Mouse (Mus musculus): ENCODE results near the gene Snrnp200.
"Not testable (repeated sequence)": the region's sequence is repeated elsewhere in the genome, so short reads cannot be mapped to it uniquely, and the experiment has no call there.

The Snrnp200 gene

DNA sequence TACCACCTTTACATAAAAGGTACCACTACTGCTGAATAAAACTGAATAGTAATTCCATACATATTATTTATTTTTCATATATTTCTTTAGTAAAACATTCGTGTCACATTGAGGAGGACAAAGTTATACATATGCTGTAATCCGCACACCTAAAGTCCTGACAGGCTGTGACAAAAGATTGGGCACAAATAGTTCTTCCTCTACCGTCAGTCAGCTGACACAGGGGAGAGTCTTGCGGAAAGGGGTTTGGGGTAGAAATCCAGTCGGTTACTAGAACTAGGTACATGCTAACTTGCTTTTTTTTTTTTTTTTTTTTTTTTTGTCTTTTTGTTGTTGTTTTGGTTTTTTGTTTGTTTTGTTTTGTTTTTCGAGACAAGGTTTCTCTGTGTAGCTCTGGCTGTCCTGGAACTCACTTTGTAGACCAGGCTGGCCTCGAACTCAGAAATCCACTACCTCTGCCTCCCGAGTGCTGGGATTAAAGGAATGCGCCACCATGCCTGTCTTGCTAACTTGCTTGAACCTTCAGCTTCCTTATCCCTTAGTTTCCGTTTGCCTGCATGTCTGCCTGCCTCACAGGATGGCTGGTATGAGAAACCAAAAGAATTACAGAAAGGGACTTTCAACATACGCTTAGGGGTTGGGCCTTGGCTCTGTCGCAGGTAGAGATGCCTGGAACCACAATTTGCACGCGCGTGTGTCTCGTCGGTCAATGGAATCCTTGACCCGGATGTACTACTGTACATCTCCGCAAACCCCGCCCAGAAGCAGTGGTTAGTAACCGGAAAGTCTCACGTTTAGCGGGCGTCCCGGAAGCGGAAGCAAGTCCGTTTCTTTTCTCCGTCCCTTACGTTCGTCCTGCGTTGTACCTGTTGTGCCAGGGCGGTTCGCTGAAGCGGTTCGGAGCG, at the start of gene Snrnp200, which contains the start of gene 1810024B03Rik:
Gene Snrnp200 (plus strand): TSS at position 840 of the 905 bp plus-strand sequence.
Gene 1810024B03Rik (minus strand): TSS at position 734 of the 905 bp plus-strand sequence.
- peak; percentile 99 for DNase-seq (ENCODE audit: low read depth, low spot score)

DNA sequence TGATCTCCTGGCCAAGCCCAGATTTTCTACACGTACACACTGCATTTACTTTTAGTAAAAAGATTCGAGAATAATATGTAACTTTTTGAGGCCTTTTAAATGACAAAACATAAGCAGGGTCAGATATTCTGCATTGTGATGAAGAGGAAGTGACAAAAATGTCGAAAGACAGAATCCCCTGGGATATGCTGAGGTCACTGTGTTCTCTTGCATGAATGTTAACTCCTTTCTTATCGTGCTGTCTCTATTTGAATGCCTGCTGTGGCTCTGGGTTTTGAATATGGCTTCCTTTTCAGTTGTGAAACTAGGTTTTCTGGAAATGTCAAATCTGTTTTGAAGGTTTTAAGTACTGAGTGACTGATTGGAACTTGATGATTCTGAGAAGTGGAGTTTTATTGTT, 42.5 kb upstream of the Snrnp200 start:
- no peak for DNase-seq (ENCODE audit: low read depth, low spot score)

DNA sequence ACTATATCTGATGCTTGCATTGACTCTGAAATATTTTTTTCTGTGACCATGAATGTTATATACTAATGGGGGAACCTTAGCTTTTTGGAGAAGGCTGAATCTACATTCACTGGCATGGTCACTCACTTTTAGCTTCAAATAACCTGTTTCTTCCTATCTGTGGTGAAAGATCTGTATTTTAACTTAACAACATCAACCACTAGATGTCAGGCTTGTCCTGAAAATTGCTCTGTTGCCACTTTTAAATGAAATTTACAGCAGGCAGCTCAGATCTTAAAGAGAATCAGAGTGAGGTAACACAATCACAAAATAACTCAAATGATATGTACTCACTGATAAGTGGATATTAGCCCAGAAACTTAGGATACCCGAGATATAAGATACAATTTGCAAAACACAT, 41.9 kb upstream of the Snrnp200 start:
- peak; percentile 56 for DNase-seq (ENCODE audit: low read depth, low spot score)

DNA sequence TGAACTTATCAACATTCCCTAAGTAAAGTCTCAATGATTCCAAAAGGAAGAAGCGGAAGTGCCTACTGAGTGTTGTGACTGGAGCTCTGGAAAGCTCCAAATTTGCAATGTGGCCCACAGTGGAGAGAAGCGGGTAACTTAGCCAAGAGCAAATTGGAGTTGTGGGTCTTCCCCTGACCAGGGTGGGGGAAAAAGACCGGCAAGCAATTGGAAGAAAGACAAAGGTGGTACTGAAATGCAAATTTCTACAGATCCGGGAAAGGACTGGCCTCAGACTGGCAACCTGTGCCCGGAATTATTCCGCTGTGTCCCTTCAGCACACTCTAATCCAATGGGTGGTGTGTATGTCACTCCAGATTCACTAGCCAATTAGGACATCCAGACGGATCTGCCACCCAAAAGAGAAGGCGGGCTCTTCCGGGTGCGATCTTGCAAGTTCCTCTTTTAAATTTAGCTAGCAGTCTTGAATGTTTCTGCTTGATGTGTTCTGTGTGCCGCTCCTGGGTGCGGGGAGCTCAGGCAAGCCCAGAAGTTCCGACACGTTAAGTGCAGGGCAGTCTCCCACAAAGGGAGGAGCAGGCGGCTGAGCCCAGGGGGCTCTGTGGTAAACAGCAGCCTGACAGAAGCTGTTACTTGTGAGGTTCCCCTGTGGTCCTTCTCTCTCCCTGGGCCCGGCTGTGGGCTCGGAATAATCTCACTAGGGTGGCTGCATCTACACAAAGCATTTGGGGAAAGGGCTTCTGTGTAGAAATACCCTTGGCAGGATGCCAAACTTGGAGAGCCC, 25.4 kb upstream of the Snrnp200 start:
- DNase-seq (ENCODE audit: low read depth, low spot score): peak; percentile 95

DNA sequence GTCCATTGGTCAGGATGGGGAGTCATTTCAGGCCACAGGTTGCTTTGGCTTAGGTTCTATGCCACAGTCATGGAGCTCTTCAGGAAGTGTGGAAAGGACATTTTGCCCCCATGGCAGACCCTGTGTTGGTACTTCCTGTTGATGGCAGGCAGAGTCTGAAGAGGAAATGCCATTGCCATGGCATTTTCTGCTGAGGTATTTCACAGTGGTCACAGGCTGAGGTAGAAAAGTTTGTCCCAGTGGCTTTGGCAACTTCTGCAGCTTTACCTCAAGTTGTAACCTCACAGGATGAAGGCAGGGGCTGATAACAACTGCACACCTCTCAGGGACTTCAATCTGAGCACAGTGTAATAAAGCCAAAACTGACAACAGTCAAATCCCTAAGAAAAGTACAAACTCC, 18.6 kb upstream of the Snrnp200 start:
- DNase-seq (ENCODE audit: low read depth, low spot score): no peak

DNA sequence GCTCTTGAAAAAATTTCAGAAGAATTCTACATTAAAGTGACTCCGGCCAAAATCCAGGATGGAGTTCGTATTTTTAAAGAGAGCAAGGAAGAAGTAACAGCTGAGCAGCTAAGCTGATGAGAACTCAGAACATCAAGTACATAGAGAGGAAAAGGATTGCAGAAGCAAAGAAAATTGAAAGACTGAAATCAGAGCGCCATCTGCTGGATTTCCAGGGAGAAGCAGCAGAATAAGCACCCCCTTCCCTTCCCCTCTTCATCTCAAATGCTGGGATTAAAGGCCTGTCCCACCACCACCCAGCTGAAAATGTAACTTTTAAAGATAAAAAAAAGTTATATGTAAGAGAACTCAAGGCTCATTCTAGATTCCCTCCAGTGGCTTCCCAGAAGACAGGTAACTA, 3.3 kb upstream of the Snrnp200 start:
- peak; percentile 72 for DNase-seq (ENCODE audit: low read depth, low spot score)

DNA sequence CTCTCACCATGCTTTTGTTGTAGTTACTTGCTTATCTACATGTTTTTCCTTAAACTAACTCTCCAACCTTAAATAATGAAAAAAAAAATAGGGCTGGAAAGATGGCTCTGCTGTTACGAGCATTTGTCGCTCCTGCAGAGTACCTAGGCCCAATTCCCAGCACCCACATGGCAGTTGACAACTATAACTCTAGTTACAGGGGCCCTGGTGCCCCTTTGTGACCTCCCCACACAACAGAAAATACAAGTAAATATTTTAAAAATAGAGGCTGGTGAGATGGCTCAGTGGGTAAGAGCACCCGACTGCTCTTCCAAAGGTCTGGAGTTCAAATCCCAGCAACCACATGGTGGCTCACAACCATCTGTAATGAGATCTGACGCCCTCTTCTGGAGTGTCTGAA, 2.2 kb upstream of the Snrnp200 start:
- not testable (repeated sequence) for DNase-seq (ENCODE audit: low read depth, low spot score)

DNA sequence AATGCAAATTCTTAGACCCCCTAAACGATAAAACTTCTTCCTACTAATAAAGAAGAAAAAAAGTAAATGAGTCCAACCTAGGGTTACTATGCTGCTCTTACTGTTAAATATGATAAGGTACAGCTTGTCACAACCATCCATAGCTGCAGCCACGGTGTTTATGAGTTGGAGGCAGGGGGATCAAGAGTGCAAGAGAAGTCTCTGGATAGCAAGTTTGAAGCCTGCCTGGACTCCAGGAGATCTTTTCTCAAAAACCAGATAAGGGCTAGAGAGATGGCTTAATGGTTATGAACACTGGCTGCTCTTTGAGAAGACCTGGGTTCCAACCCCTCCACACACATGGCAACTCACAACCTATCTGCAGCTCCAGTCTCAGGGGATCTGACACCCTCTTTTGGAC, 1.3 kb upstream of the Snrnp200 start:
- DNase-seq (ENCODE audit: low read depth, low spot score): no peak

DNA sequence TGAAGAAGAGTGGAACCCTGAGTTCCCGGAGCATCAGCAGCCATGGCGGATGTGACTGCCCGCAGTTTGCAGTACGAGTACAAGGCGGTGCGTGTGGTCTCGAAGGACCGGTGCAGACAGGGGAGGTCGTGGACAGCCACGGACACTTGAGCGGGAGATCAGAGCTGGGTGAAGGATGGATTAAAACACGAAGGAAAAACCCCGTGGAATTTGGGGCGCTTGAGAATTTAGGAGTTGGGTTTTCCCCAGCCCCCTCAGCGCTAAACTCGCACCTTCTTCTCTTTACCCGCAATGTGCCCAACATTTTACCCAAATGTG, 225 bp downstream of the Snrnp200 start:
- DNase-seq (ENCODE audit: low read depth, low spot score): no peak

DNA sequence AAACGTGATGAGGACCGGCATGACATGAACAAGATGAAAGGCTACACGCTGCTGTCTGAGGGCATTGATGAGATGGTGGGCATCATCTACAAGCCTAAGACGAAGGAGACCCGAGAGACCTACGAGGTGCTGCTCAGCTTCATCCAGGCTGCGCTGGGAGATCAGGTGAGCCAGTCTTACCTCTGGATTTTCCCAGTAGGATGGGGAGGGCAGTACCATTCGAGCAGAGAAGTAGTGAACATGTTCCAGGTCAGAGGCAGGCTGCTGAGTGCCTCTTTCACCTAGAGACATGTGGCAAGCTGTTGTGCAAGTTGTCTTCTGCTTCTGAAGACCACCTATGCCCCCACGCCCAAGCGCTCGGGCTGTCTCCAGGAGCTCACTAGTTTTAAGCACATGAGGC, 2.5 kb downstream of the Snrnp200 start:
- DNase-seq (ENCODE audit: low read depth, low spot score): no peak

DNA sequence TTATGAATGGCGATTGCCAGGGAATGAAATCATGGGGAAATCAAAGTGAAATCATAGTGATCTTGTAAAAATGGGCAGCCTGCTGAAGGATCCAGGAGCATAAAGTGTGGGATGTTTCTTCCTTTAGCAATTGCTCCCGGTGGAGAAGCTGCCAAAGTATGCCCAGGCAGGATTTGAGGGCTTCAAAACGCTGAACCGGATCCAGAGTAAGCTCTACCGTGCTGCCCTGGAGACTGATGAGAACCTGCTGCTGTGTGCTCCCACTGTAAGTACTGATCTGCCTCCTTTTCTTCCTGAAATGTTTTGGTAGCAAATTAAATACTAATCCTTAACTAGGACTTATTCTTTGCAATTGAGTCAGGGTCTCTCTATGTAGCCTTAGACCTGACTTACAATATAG, 9.6 kb downstream of the Snrnp200 start:
- DNase-seq (ENCODE audit: low read depth, low spot score): no peak

DNA sequence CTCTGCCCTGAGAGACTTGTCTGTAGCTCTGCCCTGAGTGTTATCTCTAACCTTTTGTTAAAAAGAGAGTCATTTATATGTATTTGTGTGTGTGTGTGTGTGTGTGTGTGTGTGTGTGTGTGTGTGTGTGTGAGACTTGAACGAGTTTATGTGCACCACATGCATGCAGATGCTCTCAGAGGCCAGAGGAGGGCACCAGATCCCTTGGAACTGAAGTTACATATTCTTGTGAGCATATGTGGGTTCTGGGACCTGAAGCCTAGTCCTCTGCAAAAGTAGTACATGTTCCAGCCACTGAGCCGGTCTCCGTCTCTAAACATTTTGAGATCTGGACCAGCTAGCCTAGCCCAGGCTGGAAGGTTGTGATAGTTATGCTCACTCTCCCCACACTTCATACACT, 17.1 kb downstream of the Snrnp200 start:
- DNase-seq (ENCODE audit: low read depth, low spot score): peak; percentile 63

DNA sequence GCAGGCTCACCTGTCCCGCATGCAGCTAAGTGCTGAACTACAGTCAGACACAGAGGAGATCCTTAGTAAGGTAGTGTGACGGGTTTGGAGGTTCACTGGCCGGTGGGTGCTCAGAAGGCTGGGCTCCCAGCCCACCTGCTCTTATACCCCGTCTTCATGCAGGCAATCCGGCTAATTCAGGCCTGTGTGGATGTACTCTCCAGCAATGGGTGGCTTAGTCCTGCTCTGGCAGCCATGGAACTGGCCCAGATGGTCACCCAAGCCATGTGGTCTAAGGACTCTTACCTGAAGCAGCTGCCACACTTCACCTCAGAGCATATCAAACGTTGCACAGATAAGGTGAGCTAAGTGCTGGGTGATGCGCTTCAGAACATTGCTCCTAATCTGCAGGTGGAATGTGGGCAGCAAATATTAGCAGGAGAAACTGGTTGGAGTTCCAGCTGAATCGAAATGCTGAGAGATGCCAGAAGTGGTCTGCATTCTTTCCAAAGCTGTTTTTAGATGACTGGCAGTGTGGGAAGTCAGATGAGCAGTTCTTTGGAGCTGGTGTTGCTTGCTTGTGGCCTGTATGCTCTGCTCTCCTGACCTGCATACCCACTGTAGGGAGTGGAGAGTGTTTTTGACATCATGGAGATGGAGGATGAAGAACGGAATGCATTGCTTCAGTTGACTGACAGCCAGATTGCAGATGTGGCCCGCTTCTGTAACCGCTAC, 29.9 kb downstream of the Snrnp200 start:
- DNase-seq (ENCODE audit: low read depth, low spot score): no peak

DNA sequence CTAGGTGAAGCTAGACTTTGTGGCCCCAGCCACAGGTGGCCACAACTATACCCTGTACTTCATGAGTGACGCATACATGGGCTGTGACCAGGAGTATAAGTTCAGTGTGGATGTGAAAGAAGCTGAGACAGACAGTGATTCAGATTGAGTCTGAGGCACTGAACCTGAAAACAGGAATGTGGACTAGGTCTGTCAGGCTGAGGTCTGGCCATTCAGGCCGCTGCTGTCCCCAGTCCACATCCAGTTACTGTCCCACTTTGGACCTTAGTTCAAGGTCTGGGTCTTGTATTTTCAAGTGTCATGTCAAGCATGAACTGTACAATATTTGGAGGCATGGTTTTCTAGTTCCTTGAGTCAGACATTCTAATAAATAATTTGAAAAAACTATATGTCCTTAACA, 31.9 kb downstream of the Snrnp200 start:
- no peak for DNase-seq (ENCODE audit: low read depth, low spot score)

DNA sequence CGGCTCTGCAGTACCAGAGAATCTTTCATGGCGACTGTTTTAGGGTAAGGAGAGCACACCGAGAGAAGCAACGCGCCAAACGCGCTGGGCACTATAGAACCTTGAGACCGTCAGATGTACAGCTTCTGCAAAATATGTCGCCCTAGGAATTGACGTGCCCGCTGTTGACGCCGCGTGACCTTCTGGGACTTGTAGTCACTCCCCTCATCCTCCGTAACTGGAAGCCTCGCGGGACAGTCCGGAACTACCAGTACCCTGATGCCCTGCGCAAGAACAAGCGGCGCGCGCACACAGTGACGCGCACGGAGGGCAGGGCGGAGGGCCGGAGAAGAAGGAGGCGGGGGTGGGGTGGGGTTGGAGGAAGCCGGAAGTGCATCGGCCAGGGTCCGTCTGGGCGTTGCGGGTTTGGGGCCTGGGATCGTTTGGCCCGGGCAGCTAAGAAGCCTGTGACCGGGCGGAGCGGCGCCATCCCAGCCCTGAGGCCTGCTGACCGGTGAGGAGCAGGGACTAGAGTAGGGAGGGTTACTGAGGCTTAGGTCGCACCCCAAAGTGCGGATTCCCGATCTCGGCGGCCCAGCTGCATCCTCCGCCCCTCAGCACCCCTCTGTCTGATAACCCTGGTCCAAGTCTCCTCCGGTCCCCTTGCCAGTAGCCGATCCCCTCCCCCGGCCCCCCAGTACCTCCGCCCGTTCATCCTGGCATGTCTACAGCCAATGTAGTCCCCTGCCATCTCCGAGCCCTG, 39.6 kb downstream of the Snrnp200 start, which contains the start of the genes Ciao1 and Tmem127:
Gene Ciao1 (minus strand): TSS at position 225 of the 742 bp plus-strand sequence.
Gene Tmem127 (plus strand): TSS at position 317 of the 742 bp plus-strand sequence.
- peak; percentile 100 for DNase-seq (ENCODE audit: low read depth, low spot score)

DNA sequence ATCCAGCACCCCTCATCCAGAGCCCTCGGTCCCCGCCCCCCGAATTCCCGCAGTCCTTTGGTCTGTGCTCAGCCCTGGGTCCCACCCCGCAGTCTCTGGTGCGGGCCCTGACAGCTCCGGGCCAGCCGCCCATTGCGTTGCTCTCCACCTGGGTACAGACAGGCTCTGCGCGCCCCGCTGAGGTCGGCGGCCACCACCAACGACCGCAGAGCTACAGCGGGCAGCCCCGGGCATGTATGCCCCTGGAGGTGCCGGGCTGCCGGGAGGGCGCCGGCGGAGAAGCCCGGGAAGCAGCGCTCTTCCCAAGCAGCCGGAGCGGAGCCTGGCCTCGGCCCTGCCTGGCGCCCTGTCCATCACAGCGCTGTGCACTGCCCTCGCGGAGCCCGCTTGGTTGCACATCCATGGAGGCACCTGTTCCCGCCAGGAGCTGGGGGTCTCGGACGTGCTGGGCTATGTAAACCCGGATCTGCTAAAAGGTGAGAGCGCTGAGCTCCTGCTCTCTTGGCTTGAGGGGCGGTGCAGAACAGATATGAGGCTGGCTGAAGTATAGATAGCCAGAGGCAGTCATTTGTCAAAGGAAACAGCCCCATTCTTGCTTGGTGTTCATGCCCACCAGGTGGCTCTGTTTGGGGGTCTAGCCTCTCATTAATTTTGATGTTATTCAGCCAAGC, 40.3 kb downstream of the Snrnp200 start:
- DNase-seq (ENCODE audit: low read depth, low spot score): peak; percentile 46

DNA sequence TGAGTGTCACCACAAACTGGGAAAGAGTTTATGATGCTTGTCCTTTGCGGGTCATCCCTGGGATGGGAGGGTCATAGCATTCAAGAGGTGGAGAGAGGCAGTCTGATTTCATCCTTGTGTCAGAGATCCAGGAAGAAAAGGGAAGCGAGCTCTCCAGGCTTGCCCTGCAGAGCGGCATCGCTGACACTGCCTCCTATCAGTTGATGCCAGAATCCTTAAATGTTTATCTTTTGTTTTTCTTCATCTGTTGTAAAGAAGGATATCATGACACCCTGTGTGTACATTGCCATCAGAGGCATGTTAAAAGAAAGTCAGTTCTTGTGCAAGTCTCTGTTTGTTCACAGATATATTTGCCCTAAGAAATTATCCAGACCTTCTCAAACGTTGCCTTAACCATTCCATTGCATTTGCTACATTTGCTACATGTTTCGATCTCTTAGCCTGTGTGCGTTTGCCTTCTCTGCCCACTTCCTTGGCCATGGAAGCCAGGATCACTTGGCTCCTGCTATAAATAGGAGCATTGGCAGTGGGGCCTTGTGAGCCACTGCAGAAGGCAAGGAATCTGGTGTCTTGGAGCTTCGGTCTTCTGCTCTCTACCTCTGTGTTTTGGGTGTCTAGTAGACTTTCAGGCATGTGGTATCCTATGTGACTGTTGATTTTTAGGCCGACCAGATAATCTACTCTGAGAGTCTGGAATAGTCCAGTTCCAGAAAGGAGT, 42.3 kb downstream of the Snrnp200 start:
- DNase-seq (ENCODE audit: low read depth, low spot score): no peak

DNA sequence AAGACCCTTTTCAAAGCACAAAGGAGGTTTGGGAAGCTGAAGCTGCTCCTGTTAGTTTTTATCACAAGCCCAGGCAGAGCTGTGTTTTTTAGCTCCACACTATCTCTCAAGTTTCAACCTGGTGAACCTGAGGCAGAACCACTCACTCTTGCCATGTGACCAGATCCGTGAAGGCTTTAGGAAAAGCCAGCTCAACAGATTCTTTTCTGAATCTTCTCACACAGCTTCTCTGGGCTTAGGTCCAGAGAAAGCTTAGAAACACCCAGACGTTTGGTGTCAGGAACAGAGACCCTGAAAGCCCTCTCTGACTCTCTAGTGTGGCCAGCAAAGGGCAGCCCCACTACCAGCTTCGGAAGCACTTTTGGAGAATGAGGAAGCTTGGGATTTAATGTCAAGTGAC, 43.3 kb downstream of the Snrnp200 start:
- DNase-seq (ENCODE audit: low read depth, low spot score): no peak

DNA sequence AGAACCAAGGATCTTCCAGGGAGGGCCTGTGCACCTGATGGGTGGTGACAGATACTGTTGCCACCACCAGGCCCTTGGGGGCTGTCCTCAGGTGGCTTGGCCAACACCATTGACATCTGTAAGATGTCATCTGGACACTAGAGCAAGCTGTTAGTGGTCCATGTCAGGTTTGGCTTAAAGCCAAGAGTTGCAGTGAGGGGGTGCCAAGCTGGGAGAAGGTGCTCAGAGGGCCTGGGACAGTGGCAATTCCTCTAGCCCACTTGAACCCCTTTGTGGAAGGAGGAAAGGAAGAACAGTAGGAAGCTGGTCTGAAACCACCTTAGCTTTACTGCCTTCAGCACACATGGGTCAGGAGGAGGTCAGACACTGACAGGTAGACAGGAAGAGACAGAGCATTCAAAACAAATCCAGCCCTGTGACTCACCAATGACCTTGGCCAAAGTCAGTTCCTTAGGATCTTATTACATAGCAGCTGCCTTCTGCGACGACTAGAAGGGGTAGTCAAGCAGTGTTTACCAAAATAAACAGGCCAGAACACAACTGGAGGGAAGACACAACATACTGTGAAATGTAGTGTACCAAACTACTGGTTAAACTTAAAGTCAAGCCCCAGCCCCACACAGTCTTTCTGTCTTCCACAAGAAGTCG, 43.8 kb downstream of the Snrnp200 start:
- DNase-seq (ENCODE audit: low read depth, low spot score): peak; percentile 34

Data from ZHBTc4 (cell line).